Mouse (Mus musculus): ENCODE measurements around the gene Prss32.
A peak's percentile ranks its signal among the peaks of the same experiment; 100 is the strongest.
"Not testable (repeated sequence)": the region's sequence is repeated elsewhere in the genome, so short reads cannot be mapped to it uniquely, and the experiment has no call there.

Gene Prss32

DNA sequence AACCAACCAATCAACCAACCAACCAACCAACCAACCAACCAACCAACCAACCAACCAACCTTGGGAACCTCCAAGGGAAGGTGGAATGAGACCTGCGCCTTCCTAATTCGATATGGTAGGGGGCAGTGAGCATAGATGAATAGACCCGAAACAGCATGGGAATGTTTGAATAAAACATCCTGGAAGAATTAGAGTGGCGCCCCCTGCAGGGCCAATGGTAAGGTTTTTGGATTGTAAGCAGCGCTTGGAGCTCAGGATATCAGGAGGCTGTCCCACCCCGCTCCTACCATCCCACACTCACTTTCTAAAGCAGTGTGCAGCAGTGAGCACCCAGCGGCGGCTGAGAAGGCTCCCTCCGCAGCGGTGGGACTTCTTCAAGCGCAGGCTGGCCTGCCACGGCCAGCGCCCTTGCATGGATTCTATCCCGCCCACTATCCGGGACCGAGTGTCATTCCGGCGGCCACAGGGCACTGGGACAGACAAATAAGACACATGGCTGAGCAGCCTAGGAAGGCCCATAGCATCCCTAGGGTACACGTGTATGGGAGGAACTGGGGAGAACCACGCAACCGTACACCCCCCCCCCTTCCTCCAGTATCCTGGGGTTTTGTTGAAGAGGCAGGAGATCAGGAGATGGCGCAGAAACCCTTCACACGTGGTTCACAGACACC is 379 bp upstream of the Prss32 start:
- DNase-seq (ENCODE audit: extremely low spot score), result no peak

DNA sequence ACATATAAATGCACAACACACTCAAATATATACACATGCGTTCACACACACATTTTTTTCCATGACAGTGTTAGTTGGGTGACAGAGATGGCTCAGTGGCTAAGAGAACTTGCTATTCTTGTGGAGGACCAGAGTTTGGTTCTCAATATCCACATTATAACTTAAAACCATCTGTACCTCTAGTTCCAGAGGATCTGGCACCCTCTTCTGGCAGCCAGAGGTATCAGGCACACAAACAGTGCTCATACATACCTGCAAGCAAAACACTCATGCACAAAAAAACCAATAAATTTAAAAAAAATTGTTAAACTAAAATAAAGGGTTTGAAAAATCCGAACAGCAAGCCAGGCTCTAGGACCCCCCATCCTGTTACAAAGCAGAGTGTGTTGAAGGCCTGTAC is 6.4 kb downstream of the Prss32 start:
- DNase-seq (ENCODE audit: extremely low spot score), result no peak

DNA sequence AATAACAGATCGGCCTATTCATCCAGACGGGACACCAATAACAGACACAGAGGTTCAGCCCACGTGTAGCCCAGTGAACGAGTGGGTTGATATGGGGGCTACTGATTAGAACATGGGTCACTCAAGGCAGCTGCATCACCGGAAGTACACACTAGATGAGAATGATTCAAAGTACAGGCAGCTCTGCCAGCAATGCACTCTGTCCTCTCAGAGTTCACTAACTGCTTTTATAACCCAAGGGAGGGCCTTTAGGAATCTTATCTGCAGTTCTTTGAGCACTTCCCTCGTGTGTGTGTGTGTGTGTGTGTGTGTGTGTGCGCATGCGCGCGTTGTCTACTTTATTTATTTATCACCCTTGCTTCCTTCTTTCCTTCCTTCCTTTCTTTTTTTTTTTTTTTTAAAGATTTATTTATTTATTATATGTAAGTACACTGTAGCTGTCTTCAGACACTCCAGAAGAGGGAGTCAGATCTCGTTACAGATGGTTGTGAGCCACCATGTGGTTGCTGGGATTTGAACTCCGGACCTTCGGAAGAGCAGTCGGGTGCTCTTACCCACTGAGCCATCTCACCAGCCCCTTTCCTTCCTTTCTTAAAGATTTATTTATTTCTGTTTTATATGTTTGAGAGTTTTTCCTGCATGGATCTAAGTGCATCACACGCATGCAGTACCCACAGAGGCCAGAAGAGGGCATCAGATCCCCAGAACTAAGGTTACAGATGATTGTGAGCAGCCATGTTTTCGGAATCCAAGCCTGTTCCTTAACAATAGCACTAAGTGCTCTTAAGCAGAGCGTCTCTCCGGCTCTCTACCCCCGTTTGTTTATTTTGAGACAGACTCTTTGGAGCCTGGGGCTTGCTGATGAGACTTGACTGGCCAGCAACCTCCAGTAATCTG is 7.4 kb downstream of the Prss32 start:
- DNase-seq (ENCODE audit: extremely low spot score), result peak; percentile 71

DNA sequence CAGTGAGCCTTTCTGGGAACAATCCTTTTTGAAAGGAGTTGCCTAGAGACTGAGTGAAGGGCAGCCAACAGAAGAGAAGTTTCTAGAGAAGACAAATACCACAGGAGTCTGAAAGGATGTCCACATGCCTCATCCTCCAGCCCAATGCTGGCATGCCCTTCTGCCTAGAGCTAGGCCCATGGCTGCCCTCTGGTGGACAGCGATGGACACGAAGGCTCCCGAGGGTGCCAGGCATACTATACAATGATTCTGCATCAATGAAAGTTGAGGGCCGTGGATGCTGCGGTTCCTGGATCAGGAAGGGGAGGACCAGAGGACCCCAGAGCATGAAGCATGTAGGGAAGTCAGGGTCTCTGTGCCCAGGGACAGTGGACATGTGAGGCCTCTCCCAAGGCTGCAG is 9.6 kb downstream of the Prss32 start:
- DNase-seq (ENCODE audit: extremely low spot score), result peak; percentile 51

DNA sequence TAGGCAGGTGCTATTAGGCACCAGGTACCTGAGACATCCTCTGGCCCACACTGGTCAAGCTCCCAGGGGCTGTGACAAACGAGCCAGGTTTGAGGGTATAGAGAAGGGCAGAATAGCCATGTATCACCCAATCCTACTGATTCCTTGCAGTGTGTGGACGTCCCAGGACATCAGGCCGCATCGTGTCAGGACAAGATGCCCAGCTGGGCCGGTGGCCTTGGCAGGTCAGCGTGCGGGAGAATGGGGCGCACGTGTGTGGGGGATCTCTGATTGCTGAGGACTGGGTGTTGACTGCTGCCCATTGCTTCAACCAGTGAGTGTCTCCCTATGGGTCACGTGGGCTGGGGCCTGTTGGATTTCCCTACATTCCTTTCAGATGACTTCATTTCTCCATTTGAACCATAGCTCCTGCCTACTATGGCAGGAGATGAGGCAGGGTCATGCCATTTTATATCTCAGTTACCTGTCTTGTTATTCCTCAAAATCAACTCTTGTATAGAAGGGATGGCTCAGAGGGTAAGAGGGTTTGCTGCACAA is 10.6 kb downstream of the Prss32 start:
- DNase-seq (ENCODE audit: extremely low spot score), result no peak

DNA sequence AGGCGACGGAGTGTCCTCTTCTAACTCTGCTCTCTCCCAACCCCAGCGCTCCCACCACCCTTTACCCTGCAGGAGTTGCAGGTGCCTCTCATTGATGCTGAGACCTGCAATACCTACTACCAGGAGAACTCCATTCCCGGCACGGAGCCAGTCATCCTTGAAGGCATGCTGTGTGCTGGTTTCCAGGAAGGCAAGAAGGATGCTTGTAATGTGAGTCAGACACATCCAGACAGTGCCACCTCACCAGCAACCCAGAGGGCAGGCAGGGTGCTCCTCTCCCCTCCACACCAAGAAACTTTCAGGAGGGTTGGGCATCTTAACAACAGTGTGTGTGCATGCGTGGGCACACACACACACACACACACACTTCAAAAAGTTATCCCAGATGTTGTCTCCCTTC is 13.5 kb downstream of the Prss32 start:
- DNase-seq (ENCODE audit: extremely low spot score), result no peak

DNA sequence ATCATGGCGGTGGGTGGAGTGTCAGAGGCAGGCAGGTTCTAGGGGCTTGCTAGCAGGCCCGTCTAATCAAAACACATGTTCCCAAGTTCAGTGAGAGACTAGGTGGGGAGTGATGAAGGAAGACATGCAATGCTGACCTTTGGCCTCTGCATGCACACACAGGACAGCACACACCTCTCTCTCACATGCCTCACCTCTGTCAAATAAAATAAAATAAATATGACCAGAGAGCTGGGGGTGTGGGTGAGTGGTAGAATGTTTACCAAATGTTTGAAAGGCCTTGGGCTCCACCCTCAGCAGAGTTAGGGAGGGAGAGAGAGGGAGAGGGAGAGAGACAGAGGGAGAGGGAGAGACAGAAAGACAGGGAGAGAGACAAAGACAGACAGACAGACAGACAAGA is 14.3 kb downstream of the Prss32 start:
- no peak for DNase-seq (ENCODE audit: extremely low spot score)

DNA sequence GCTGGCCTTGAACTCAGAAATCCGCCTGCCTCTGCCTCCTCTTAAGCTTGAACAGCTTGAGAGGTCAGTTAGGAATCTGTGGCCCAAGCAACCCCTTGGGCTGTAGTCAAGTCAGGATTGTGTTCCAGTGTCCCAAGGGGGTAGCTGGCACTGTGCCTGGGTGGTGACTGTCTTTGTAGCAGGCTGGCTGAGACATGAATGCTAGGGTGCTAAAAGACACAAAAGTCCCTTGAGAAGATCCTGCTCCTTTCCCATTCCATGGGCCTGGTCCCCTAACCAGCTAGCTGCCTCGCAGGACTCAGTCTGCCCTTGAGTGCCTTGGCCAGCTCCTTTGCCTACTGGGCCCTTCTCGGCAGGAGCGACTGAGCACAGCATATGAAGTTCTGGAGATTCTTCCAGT is 19.3 kb downstream of the Prss32 start:
- DNase-seq (ENCODE audit: extremely low spot score), result no peak

DNA sequence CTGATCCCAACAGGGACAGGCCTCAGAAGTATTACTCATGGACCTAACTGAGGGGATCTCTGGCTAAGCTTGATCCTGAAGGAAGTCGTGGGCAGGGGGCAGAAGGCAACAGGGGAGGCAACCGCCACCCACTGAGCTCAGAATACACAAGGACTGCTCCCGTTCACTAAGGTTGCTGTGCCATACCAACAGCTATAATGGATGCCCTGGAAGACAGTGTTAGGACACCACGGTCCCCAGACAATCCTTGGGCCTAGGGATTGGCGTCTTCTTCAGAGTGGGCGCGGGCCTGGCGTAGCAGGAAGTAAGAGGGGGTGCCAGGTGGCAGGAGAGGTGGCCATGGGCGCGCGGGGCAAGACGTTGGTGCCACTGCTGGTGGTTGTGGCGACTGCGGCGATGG is 24.1 kb downstream of the Prss32 start, which contains the start of gene Prss21:
Gene Prss21 (plus strand): TSS at position 301 of the 400 bp plus-strand sequence.
- DNase-seq (ENCODE audit: extremely low spot score), result no peak

DNA sequence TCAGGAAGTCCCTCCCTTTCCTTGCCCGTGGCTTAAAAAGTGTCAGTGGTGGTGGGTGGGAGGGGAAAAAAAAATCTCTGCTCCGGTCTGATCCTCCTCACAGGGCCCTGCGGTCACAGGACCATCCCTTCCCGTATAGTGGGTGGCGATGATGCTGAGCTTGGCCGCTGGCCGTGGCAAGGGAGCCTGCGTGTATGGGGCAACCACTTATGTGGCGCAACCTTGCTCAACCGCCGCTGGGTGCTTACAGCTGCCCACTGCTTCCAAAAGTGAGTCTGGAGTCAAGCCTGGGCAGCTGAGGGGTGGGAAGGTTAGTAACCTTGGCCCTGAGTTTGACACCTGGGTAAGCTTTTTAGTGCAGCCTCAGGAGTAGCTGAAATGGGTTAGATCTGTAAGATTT is 24.9 kb downstream of the Prss32 start:
- no peak for DNase-seq (ENCODE audit: extremely low spot score)

DNA sequence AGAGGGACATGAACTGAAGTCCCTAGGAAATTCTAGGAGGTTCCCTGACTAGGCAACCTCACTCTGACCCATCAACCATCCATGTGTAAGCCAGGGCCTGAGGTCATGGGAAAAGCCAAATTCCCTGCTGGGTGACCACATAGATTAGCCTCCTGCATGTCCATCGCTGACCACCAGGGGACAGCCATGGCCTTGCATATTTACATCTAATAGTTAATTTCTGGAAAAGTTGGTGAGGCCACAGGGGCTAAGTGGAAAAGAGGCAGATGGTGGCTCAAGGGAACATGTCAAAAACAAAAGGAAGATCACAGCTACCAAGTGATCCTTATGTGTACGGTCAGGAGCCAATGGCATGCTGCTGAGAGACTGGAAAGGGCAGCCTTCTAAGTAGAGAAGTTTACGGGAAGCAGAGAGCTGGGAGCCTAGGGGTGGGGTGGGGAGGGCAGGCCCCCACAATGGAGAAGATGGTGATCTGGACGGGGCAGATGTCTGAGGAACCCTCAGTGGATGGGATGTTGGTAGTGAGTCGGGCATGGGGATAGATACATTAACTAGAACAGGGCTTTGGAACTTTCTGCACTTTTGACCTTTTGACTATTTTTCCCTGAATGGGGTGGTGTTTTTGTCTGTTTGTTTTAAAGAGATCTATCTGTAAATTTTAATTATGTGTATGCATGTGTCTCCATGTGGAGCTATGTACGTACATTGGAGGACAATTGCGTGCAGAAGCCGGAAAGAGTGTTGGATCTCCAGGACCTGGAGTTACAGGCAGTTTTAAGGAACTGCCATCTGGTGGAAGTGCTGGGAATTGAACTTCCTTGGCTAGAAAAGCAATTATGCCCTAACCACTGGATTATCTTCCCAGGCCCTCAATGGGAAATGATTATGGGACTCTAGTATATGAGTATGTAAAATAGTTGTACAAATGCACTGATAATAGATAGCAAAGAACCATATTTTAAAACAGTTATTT is 30.5 kb downstream of the Prss32 start:
- DNase-seq (ENCODE audit: extremely low spot score), result peak; percentile 57

DNA sequence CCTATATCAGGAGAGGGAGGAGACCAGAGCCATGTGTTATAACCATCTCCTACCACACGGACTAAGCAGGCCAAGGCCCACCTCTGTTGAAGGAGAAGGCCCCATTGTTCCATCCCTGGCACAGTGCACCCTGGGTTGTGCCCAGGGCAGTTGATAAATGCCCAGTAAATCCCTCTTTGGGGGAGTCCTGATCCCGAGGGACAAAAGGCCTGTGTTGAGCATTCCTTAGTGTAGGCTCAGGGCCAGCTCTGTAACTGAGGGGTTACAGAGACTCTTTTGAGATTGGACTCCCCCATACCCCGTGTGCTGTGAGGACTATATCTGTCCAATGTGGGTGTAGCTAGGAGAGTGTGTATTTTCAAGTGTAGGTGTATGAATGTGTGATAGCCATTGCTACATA is 33.1 kb downstream of the Prss32 start:
- DNase-seq (ENCODE audit: extremely low spot score), result no peak

DNA sequence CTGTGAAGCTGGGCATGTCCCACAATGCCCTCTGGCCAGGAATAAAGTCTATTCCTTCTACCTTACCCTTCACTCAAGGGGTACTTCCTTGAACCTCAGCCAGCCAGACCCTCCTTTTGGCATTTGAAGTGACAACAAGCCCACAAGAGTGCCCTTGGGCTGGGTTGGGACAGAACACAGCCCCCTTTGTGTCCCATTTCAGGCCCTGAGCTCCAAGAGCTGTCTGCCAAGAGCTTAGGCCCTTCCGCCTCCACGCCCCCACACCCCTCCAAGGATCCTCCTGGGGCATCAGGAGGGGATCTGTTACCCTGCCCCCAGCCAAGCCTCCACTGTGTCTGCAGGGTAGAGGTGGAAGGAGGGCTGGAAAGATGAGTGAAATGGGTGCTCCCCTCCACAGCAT is 33.5 kb downstream of the Prss32 start:
- no peak for DNase-seq (ENCODE audit: extremely low spot score)

DNA sequence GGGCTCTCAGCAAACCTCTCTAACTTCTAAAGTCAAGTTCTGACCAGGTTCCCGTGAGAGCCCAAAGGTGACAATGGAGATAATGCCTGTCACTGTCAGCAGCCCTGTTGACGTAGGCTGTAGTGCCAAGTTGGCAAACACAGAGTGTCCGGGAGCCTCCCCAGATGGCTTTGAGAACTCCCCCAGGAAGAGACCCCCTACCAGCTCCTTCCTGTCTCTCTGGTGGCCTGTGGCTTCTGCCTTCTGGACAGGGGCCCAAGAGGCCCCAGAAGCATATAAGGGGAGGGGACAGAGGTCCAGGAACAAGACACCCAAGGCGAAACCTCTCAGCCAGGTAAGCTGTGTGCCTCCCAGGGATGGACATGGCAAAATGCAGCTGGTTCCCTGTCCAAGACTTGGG is 36.9 kb downstream of the Prss32 start, which contains the start of the genes Dcpp1 and Dcpp2:
Gene Dcpp1 (plus strand): TSS at position 301 of the 400 bp plus-strand sequence.
Gene Dcpp2 (plus strand): TSS at position 305 of the 400 bp plus-strand sequence.
- DNase-seq (ENCODE audit: extremely low spot score), result not testable (repeated sequence)
